Mouse (Mus musculus): Measurements from ENCODE around the gene Ascc1.

GRCm38 (mm10) chr10:60109989-60110388 is 107.4 kb downstream of the Ascc1 start:
- TF ChIP-seq CTCF (IDR thresholded peaks at IDR 0.05; ENCODE audit: borderline replicate concordance, insufficient read depth, low read length) (no peak), POLR2A (IDR thresholded peaks at IDR 0.05; ENCODE audit: low read depth, low read length) (no peak)

All from embryonic fibroblast, embryonic 13.5 days (primary cell).